Mouse (Mus musculus) CH12.LX (cell line): Measurements from ENCODE around the gene Ufd1. TPM values are rescaled to one million over a fixed set of nuclear protein-coding genes. Genes with fewer than 3 reads are reported as not detected.
A peak's percentile ranks its signal among the peaks of the same experiment; 100 is the strongest.
"Not testable (repeated sequence)": the region's sequence is repeated elsewhere in the genome, so short reads cannot be mapped to it uniquely, and the experiment has no call there.

Source experiments
- DNase-seq: peaks from one replicate; pipeline ENCODE4 v3.0.0-alpha.2; 2013; ENCODE audit errors: extremely low read depth
- H3K27ac ChIP-seq: 2 replicates; pipeline ENCODE4 v1.5.1; 2012; ENCODE audit warnings: low read depth, mild to moderate bottlenecking, control low read depth, moderate library complexity; ENCODE audit not compliant: insufficient read depth
- H3K27me3 ChIP-seq: replicated peaks from 2 replicates; pipeline ENCODE3; 2012; ENCODE audit warnings: inconsistent platforms
- H3K36me3 ChIP-seq, 2 experiments: replicated peaks in 1 of 2; 2 replicates each; pipeline versions ENCODE3 to v1.6.1; 2012; ENCODE audit warnings: inconsistent platforms in 1 of 2, low read length in 1 of 2, mild to moderate bottlenecking in 1 of 2, mixed read lengths in 1 of 2, moderate library complexity in 1 of 2; ENCODE audit not compliant: control insufficient read depth in 1 of 2, insufficient read depth in 1 of 2
- H3K4me1 ChIP-seq, 2 experiments: 2 replicates each; pipeline ENCODE4 v1.6.1; 2012; ENCODE audit warnings: inconsistent platforms in 1 of 2, moderate library complexity in 1 of 2; ENCODE audit not compliant: insufficient read depth in 2 of 2, control insufficient read depth in 1 of 2
- H3K4me2 ChIP-seq: 2 replicates; pipeline ENCODE4 v1.6.1; 2012; ENCODE audit warnings: low read depth, mild to moderate bottlenecking, control low read depth; ENCODE audit not compliant: poor library complexity, insufficient read depth, severe bottlenecking
- H3K4me3 ChIP-seq, 3 experiments: fragments of 150-350 bp in 1 of 3; sonication (generic) in 1 of 3; replicated peaks in 1 of 3; 2 replicates each; pipeline versions ENCODE3 to v1.5.1; 2011 to 2012; ENCODE audit warnings: low read depth in 2 of 3, low read length in 2 of 3, mild to moderate bottlenecking in 2 of 3, moderate library complexity in 2 of 3, control low read depth in 1 of 3, improper control_type of control experiment in 1 of 3, inconsistent platforms in 1 of 3, mixed read lengths in 1 of 3; ENCODE audit not compliant: poor library complexity in 1 of 3
- H3K79me2 ChIP-seq: replicated peaks from 2 replicates; pipeline ENCODE4 v1.6.1; 2012; ENCODE audit warnings: mild to moderate bottlenecking, moderate library complexity; ENCODE audit not compliant: control insufficient read depth, poor library complexity, insufficient read depth, severe bottlenecking; ENCODE audit errors: extremely low read depth
- H3K9ac ChIP-seq: 2 replicates; pipeline ENCODE4 v1.6.1; 2012; ENCODE audit warnings: low read depth, mild to moderate bottlenecking, control low read depth, moderate library complexity; ENCODE audit not compliant: insufficient read depth
- H3K9me3 ChIP-seq: replicated peaks from 2 replicates; pipeline ENCODE3; 2012; ENCODE audit warnings: low read length, inconsistent platforms, mixed read lengths
- BHLHE40 ChIP-seq: IDR thresholded peaks from 2 replicates; pipeline ENCODE4 v1.6.1; 2011; ENCODE audit warnings: mild to moderate bottlenecking, low read depth, low read length, improper control_type of control experiment
- CHD2 ChIP-seq: IDR thresholded peaks from 2 replicates; pipeline ENCODE4 v1.6.1; 2011; ENCODE audit warnings: low read length, improper control_type of control experiment
- E2F4 ChIP-seq: IDR thresholded peaks from 2 replicates; pipeline ENCODE4 v1.6.1; 2011; ENCODE audit warnings: low read depth, low read length, improper control_type of control experiment; ENCODE audit not compliant: insufficient replicate concordance
- GABPA ChIP-seq: IDR thresholded peaks from 2 replicates; pipeline ENCODE4 v1.6.1; 2012; ENCODE audit warnings: low read depth, low read length, improper control_type of control experiment, inconsistent platforms; ENCODE audit not compliant: insufficient replicate concordance
- HCFC1 ChIP-seq: IDR thresholded peaks from 2 replicates; pipeline ENCODE4 v1.6.1; 2012; ENCODE audit warnings: low read depth, mild to moderate bottlenecking, inconsistent platforms, low read length, improper control_type of control experiment
- JUND ChIP-seq: conservative IDR thresholded peaks from 2 replicates; pipeline ENCODE4 v1.6.1; 2011; ENCODE audit warnings: low read depth, low read length, improper control_type of control experiment
- MAFK ChIP-seq: IDR thresholded peaks from 2 replicates; pipeline ENCODE4 v1.6.1; 2011; ENCODE audit warnings: low read length, improper control_type of control experiment; ENCODE audit not compliant: insufficient replicate concordance
- MEF2A ChIP-seq: IDR thresholded peaks from 2 replicates; pipeline ENCODE4 v1.6.1; 2014; ENCODE audit warnings: low read depth, mild to moderate bottlenecking, inconsistent platforms, low read length, improper control_type of control experiment, borderline replicate concordance
- MYC ChIP-seq: IDR thresholded peaks from 2 replicates; pipeline ENCODE4 v1.6.1; 2011; ENCODE audit warnings: low read depth, mild to moderate bottlenecking, improper control_type of control experiment, low read length
- NELFE ChIP-seq: IDR thresholded peaks from 2 replicates; pipeline ENCODE4 v1.6.1; 2011; ENCODE audit warnings: low read depth, low read length, improper control_type of control experiment
- NRF1 ChIP-seq: IDR thresholded peaks from 2 replicates; pipeline ENCODE4 v1.6.1; 2014; ENCODE audit warnings: low read depth, mild to moderate bottlenecking, inconsistent platforms, low read length, improper control_type of control experiment, moderate library complexity
- PAX5 ChIP-seq: IDR thresholded peaks from 2 replicates; pipeline ENCODE4 v1.6.1; 2012; ENCODE audit warnings: low read length, inconsistent platforms, mixed read lengths
- POLR2A ChIP-seq: IDR thresholded peaks from 2 replicates; pipeline ENCODE4 v1.6.1; 2011; ENCODE audit warnings: low read depth, mild to moderate bottlenecking, improper control_type of control experiment, low read length
- RAD21 ChIP-seq: IDR thresholded peaks from 2 replicates; pipeline ENCODE4 v1.6.1; 2011; ENCODE audit warnings: low read depth, mild to moderate bottlenecking, low read length, improper control_type of control experiment, moderate library complexity
- RCOR1 ChIP-seq: conservative IDR thresholded peaks from 2 replicates; pipeline ENCODE4 v1.6.1; 2012; ENCODE audit warnings: low read depth, mild to moderate bottlenecking, inconsistent platforms, low read length, improper control_type of control experiment
- SIN3A ChIP-seq: IDR thresholded peaks from 2 replicates; pipeline ENCODE4 v1.6.1; 2012; ENCODE audit warnings: low read length, improper control_type of control experiment, inconsistent platforms
- SMC3 ChIP-seq: IDR thresholded peaks from 2 replicates; pipeline ENCODE4 v1.6.1; 2011; ENCODE audit warnings: low read depth, low read length, improper control_type of control experiment
- TCF12 ChIP-seq: IDR thresholded peaks from 2 replicates; pipeline ENCODE4 v1.6.1; 2014; ENCODE audit warnings: low read depth, mild to moderate bottlenecking, inconsistent platforms, low read length, improper control_type of control experiment
- UBTF ChIP-seq: IDR thresholded peaks from 2 replicates; pipeline ENCODE4 v1.6.1; 2012; ENCODE audit warnings: low read depth, mild to moderate bottlenecking, inconsistent platforms, low read length, improper control_type of control experiment, moderate library complexity
- ZC3H11A ChIP-seq: IDR thresholded peaks from 2 replicates; pipeline ENCODE4 v1.6.1; 2012; ENCODE audit warnings: low read depth, mild to moderate bottlenecking, inconsistent platforms, low read length, improper control_type of control experiment
- ZMIZ1 ChIP-seq: IDR thresholded peaks from 2 replicates; pipeline ENCODE4 v1.6.1; 2012; ENCODE audit warnings: low read depth, mild to moderate bottlenecking, inconsistent platforms, low read length, improper control_type of control experiment
- ZNF384 ChIP-seq: IDR thresholded peaks from 2 replicates; pipeline ENCODE4 v1.6.1; 2012; ENCODE audit warnings: low read depth, low read length, improper control_type of control experiment, inconsistent platforms
- dilution Hi-C: fragments of 300-500 bp; cut with MboI; formaldehyde crosslinking; loops from 2 replicates; pipeline ENCODE4 v1.14.3; 2020; ENCODE audit warnings: low sequenced_read_pairs; ENCODE audit not compliant: extremely low pct_unique_long_range_greater_than_20kb, extremely low pct_ligation_motif_present
- in situ Hi-C: fragments of 300-500 bp; cut with MboI; formaldehyde crosslinking; loops from 3 replicates; pipeline ENCODE4 v1.14.3; 2019; ENCODE audit warnings: low sequenced_read_pairs, low pct_ligation_motif_present, low pct_unique_long_range_greater_than_20kb, mixed read lengths
- polyA plus RNA-seq: library from polyadenylated mRNA; unstranded; fragments of >175 nt; gene quantifications from 2 replicates; pipeline ENCODE4 v1.2.1, GENCODE M21; 2012; ENCODE audit warnings: low read depth; ENCODE audit not compliant: insufficient read length
- total RNA-seq, 2 experiments: library from RNA; depleted of rRNA; stranded (reverse); fragments of 300-350 nt in 1 of 2; fragments of >200 nt in 1 of 2; gene quantifications; 2 replicates each; pipeline ENCODE4 v1.2.3; 2012 to 2014

Ufd1 gene
- total and polyA plus RNA-seq, 3 experiments = 43.6 to 80.8 (median 62.6) TPM

GRCm38 (mm10) chr16:18836468-18837208 is 25.1 kb downstream of the Ufd1 start, which contains the start of the genes 2510002D24Rik and Gm28539 (continued):
- TF ChIP-seq TCF12 (peak; percentile 95), POLR2A (peak; percentile 96), JUND (no peak), NELFE (peak; percentile 85), PAX5 (no peak), CHD2 (peak; percentile 72), ZNF384 (no peak), MAFK (no peak), UBTF (0 out of 2 replicates have a peak, but pooled peaks have one; percentile 52)
- TF ChIP-seq, all 38 proteins: peak for 17

GRCm38 (mm10) chr16:18838346-18838745 is 26.8 kb downstream of the Ufd1 start:
- dilution Hi-C loops (no loop called here), in situ Hi-C loops (no loop called here)
- Histone ChIP-seq H3K9me3 (no peaks in the 10 kb centered on the region), H3K4me2 (no peak overlapping the region), H3K27ac (no peak overlapping the region), H3K4me3 (no peak overlapping the region), H3K36me3 (peaks cover 38 to 55% of the 10 kb centered on the region in 2 experiments), H3K79me2 (peaks cover 20% of the 10 kb centered on the region), H3K27me3 (no peaks in the 10 kb centered on the region), H3K9ac (no peak overlapping the region), H3K4me1 (peaks cover 5 to 22% of the 10 kb centered on the region in 2 experiments)
- TF ChIP-seq ZC3H11A = no peak
- TF ChIP-seq SMC3 = no peak
- no peak for TF ChIP-seq RCOR1
- no peak for TF ChIP-seq PAX5
- DNase-seq = no peak

GRCm38 (mm10) chr16:18846301-18846820 is 34.8 kb downstream of the Ufd1 start:
- no peak for TF ChIP-seq RAD21
- no peak for TF ChIP-seq HCFC1
- no peak for TF ChIP-seq MEF2A
- TF ChIP-seq NRF1 = no peak
- TF ChIP-seq ZMIZ1 = no peak
- no peak for TF ChIP-seq UBTF
- no peak for TF ChIP-seq BHLHE40
- no peak for TF ChIP-seq MYC
- no peak for TF ChIP-seq E2F4
- TF ChIP-seq NELFE = no peak
- TF ChIP-seq GABPA = no peak
- TF ChIP-seq SIN3A = no peak
- no peaks in the 10 kb centered on the region for H3K27me3 ChIP-seq
- H3K27ac ChIP-seq = no peak overlapping the region
- H3K9me3 ChIP-seq = no peaks in the 10 kb centered on the region
- H3K4me3 ChIP-seq = no peak overlapping the region
- no peak for DNase-seq
- dilution Hi-C loops = no loop called here
- no peak overlapping the region for H3K4me2 ChIP-seq
- H3K79me2 ChIP-seq = no peaks in the 10 kb centered on the region
- H3K9ac ChIP-seq = no peak overlapping the region
- in situ Hi-C loops = no loop called here
- no peaks in the 10 kb centered on the region for H3K4me1 ChIP-seq
- peaks cover 2 to 12% of the 10 kb centered on the region in 2 experiments for H3K36me3 ChIP-seq

GRCm38 (mm10) chr16:18849521-18850190 is 38.1 kb downstream of the Ufd1 start:
- H3K36me3 ChIP-seq, H3K27me3 ChIP-seq, H3K79me2 ChIP-seq, H3K4me3 ChIP-seq, H3K4me2 ChIP-seq, H3K4me1 ChIP-seq, H3K9ac ChIP-seq, DNase-seq, dilution Hi-C loops, in situ Hi-C loops, H3K9me3 ChIP-seq, H3K27ac ChIP-seq: not testable (repeated sequence)
